Mouse (Mus musculus) stomach, embryonic 14.5 days (tissue): ENCODE measurements around the gene Dnajc14. TPM values are rescaled to one million over a fixed set of nuclear protein-coding genes. Genes with fewer than 3 reads are reported as not detected.

Experiments
- ATAC-seq: fragments of 200-750 bp; cut with Nextera tagmentation; 2 replicates; pipeline ENCODE4 v1.8.0; 2017; ENCODE audit warnings: low read depth, moderate TSS enrichment; ENCODE audit not compliant: insufficient number of reproducible peaks, insufficient read depth, low FRiP score
- H3K27ac ChIP-seq: fragments of 300-500 bp; sonication (generic); 2 replicates; pipeline ENCODE4 v1.5.1; 2014; ENCODE audit warnings: mild to moderate bottlenecking, low read length, moderate library complexity, mixed read lengths
- H3K27me3 ChIP-seq: fragments of 300-500 bp; sonication (generic); 2 replicates; pipeline ENCODE4 v1.6.1; 2014; ENCODE audit warnings: low read length, control low read depth, mixed read lengths; ENCODE audit not compliant: control insufficient read depth, insufficient read depth
- H3K36me3 ChIP-seq: fragments of 300-500 bp; sonication (generic); 2 replicates; pipeline ENCODE4 v1.6.1; 2014; ENCODE audit warnings: mild to moderate bottlenecking, control low read depth, low read length, moderate library complexity, mixed read lengths; ENCODE audit not compliant: control insufficient read depth, insufficient read depth
- H3K4me1 ChIP-seq: fragments of 300-500 bp; sonication (generic); 2 replicates; pipeline ENCODE4 v1.6.1; 2014; ENCODE audit warnings: low read length, control low read depth, mixed read lengths; ENCODE audit not compliant: control insufficient read depth, insufficient read depth
- H3K4me2 ChIP-seq: fragments of 300-500 bp; sonication (generic); replicated peaks from 2 replicates; pipeline ENCODE4 v1.6.1; 2014; ENCODE audit warnings: low read depth, low read length, control low read depth
- H3K4me3 ChIP-seq: fragments of 300-500 bp; sonication (generic); 2 replicates; pipeline ENCODE4 v1.5.1; 2014; ENCODE audit warnings: low read depth, low read length, control low read depth
- H3K9ac ChIP-seq: fragments of 300-500 bp; sonication (generic); replicated peaks from 2 replicates; pipeline ENCODE4 v1.6.1; 2014; ENCODE audit warnings: low read depth, mild to moderate bottlenecking, control low read depth, low read length, moderate library complexity, mixed read lengths
- H3K9me3 ChIP-seq: fragments of 300-500 bp; sonication (generic); 2 replicates; pipeline ENCODE4 v1.6.1; 2016; ENCODE audit warnings: low read depth, low read length, control low read depth; ENCODE audit not compliant: control insufficient read depth
- WGBS: fragments of 180-500 bp; shearing (Covaris S2); extraction: QIAGEN DNeasy Blood & Tissue Kit; methylation state at CpG from one replicate; pipeline ENCODE4 v1.1.7; 2014; 5-methylcytosine and 5-hydroxymethylcytosine counted together
- polyA plus RNA-seq: library from polyadenylated mRNA; unstranded; fragments of >200 nt; fragmentation: Nextera tagmentation; extraction: Ambion mirVana; gene quantifications from 2 replicates; pipeline ENCODE4 v1.2.1, GENCODE M21; 2014

Dnajc14 gene
- polyA plus RNA-seq, 1 experiment from 2014 or later = 40.0 TPM

DNA sequence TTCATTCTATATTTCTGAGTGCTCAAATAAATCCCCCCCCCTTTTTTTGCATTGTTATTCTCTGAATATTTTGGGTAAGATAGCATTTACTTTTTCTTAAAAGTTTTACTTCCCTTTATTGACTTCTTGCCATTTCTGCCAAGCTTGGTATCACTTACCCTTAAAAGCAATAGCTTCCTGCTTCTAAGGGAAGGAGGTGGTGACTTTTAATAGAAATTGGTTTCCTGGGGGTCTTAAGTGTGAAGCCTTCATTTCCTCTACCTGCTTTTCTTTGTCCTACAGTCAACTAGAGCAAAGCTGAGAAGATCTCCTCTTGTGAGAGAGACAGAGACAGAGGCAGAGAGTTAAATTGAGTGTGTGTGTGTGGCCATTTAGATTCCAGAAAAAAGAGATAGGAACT lies 57.3 kb downstream of the Dnajc14 start:
- H3K27ac ChIP-seq = no peak overlapping the region
- ATAC-seq = no peak
- H3K9ac ChIP-seq = no peak overlapping the region
- no peaks in the 10 kb centered on the region for H3K9me3 ChIP-seq
- no peaks in the 10 kb centered on the region for H3K27me3 ChIP-seq
- H3K36me3 ChIP-seq = peaks cover 27% of the 10 kb centered on the region
- H3K4me2 ChIP-seq = no peak overlapping the region
- H3K4me1 ChIP-seq = no peaks in the 10 kb centered on the region
- H3K4me3 ChIP-seq = no peak overlapping the region

- Histone ChIP-seq H3K9me3 (no peaks in the 10 kb centered on the region), H3K4me2 (no peak overlapping the region), H3K36me3 (peaks cover 32% of the 10 kb centered on the region), H3K4me1 (no peaks in the 10 kb centered on the region), H3K9ac (no peak overlapping the region), H3K27me3 (no peaks in the 10 kb centered on the region), H3K27ac (no peak overlapping the region), H3K4me3 (no peak overlapping the region)
- WGBS = 84% methylated on average over 3 of the region's 3 CpGs
- ATAC-seq = no peak
Observed at GRCm38 (mm10) chr10:128866042-128866441, 62.2 kb downstream of the Dnajc14 start.

DNA sequence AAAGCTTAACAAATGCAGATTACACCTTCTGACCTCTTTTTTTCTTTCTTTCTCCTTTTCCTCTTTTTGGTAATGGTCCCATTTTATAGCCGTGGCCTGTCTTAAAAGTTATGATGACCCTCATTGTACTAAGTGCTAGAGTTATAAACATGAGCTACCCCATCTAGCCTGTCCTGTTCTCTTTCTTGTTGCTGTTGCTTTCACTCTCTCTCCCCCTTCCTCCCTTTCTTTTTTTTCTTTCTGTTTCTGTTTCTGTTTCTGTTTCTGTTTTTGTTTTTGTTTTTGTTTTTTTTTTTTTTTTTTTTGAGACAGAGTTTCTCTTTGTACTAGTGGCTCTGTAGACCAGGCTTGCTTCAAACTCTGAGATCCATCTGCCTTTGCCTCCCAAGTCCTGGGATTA lies 62.7 kb downstream of the Dnajc14 start:
- no peak overlapping the region for H3K9ac ChIP-seq
- no peak overlapping the region for H3K27ac ChIP-seq
- no peak for ATAC-seq
- no peaks in the 10 kb centered on the region for H3K27me3 ChIP-seq
- H3K4me2 ChIP-seq = no peak overlapping the region
- H3K9me3 ChIP-seq = no peaks in the 10 kb centered on the region
- peaks cover 32% of the 10 kb centered on the region for H3K36me3 ChIP-seq
- H3K4me1 ChIP-seq = no peaks in the 10 kb centered on the region
- WGBS = 92% methylated on average over 1 of the region's 1 CpGs
- no peak overlapping the region for H3K4me3 ChIP-seq

Other genes starting within 250 kb of the Dnajc14 start
- gene Pa2g4, start 238.1 kb upstream of the Dnajc14 start, polyA plus RNA-seq = 210 and 218 TPM in 2 replicates
- 27.1 TPM in 2 replicates for gene Erbb3, start 214.4 kb upstream of the Dnajc14 start, polyA plus RNA-seq
- 1,148 and 1,216 TPM in 2 replicates for gene Rps26, start 177.3 kb upstream of the Dnajc14 start, polyA plus RNA-seq
- gene Ikzf4, start 158.1 kb upstream of the Dnajc14 start, polyA plus RNA-seq = 3.5 and 4.9 TPM in 2 replicates
- gene Suox, start 130.0 kb upstream of the Dnajc14 start, polyA plus RNA-seq = 14.6 and 16.3 TPM in 2 replicates
- gene Rab5b, start 107.8 kb upstream of the Dnajc14 start, polyA plus RNA-seq = 65.9 and 70.7 TPM in 2 replicates
- 1.7 and 2.3 TPM in 2 replicates for gene Pmel, start 99.9 kb upstream of the Dnajc14 start, polyA plus RNA-seq
- gene Cdk2, start 99.0 kb upstream of the Dnajc14 start, polyA plus RNA-seq = 90.3 and 92.1 TPM in 2 replicates
- gene Dgka, start 59.2 kb upstream of the Dnajc14 start, polyA plus RNA-seq = 17.5 and 17.9 TPM in 2 replicates
- gene Pym1, start 56.2 kb upstream of the Dnajc14 start, polyA plus RNA-seq = 37.2 and 38.7 TPM in 2 replicates
- gene Mmp19, start 13.2 kb upstream of the Dnajc14 start, polyA plus RNA-seq = 0.78 and 1.2 TPM in 2 replicates
- 17.2 and 19.3 TPM in 2 replicates for gene Tmem198b, start 308 bp downstream of the Dnajc14 start, polyA plus RNA-seq
- 204 and 209 TPM in 2 replicates for gene Sarnp, start 13.3 kb downstream of the Dnajc14 start, polyA plus RNA-seq
- 69.6 and 76.6 TPM in 2 replicates for gene Ormdl2, start 17.6 kb downstream of the Dnajc14 start, polyA plus RNA-seq
- 4.2 and 4.6 TPM in 2 replicates for gene Gdf11, start 87.7 kb downstream of the Dnajc14 start, polyA plus RNA-seq
- gene Cd63, start 96.9 kb downstream of the Dnajc14 start, polyA plus RNA-seq = 663 and 664 TPM in 2 replicates
- gene Rdh5, start 118.8 kb downstream of the Dnajc14 start, polyA plus RNA-seq = 14.9 and 17.1 TPM in 2 replicates
- gene Bloc1s1, start 120.0 kb downstream of the Dnajc14 start, polyA plus RNA-seq = 222 and 236 TPM in 2 replicates
- 2.6 and 4.4 TPM in 2 replicates for gene Itga7, start 129.8 kb downstream of the Dnajc14 start, polyA plus RNA-seq
- 0.35 TPM in 1 of 2 replicates, not detected in the other for gene Mettl7b, start 156.9 kb downstream of the Dnajc14 start, polyA plus RNA-seq
- not detected in 2 replicates for gene Olfr9, start 185.4 kb downstream of the Dnajc14 start, polyA plus RNA-seq
- not detected in 2 replicates for gene Olfr763, start 206.7 kb downstream of the Dnajc14 start, polyA plus RNA-seq
- not detected in 2 replicates for gene Olfr764-ps1, start 235.8 kb downstream of the Dnajc14 start, polyA plus RNA-seq
- not detected in 2 replicates for gene Olfr765, start 245.9 kb downstream of the Dnajc14 start, polyA plus RNA-seq